In genomic region chr17:66342932-66343331, GRCm38 (mm10) we compare ENCODE assay signal across 21 mouse cellular contexts.
DNase-seq lines count a peak whose midpoint lies in the region; ATAC-seq and TF ChIP-seq lines count a peak whose summit lies in the region.
"Had no signal": no experiment of that assay in that cellular context is flagged by ENCODE, and none has a peak within 500 bp of the region (broad histone marks: within the 10 kb centered on the region; RNA-seq: fewer than 3 reads in every experiment).

No protein-coding gene starts in this region.

- in situ Hi-C loops in ES-E14 (cut with MboI; ENCODE audit: low sequenced_read_pairs in 2 of 2, unreplicated experiment in 2 of 2): no loop called here

- no peak overlapping the region for H3K4me3 ChIP-seq in cerebellum, adult 2 months (replicated peaks; ENCODE audit: insufficient read depth, low read depth, low read length)
- H3K4me3 ChIP-seq in ES-E14 (ENCODE audit: insufficient read depth in 1 of 2, low read depth in 1 of 2, low read length in 2 of 2, poor library complexity in 1 of 2, severe bottlenecking in 1 of 2): peak overlapping the region; percentile 6 to 13; a peak in 1 of 4 replicates
- H3K4me3 ChIP-seq: embryonic facial prominence, embryonic 13.5 days; embryonic facial prominence, embryonic 15.5 days; erythroblast, embryonic 14.5 days; forebrain, embryonic 10.5 days; forebrain, embryonic 12.5 days; gastrocnemius, adult 2 months had no signal

- ATAC-seq in cerebellum, adult (ENCODE audit: insufficient number of reproducible peaks, low FRiP score, low TSS enrichment): no peak
- ATAC-seq: forebrain, embryonic 14.5 days; forebrain, embryonic 16.5 days had no signal

- no peak for TF ChIP-seq POLR2A in cerebellum, adult 2 months (IDR thresholded peaks at IDR 0.05; ENCODE audit: borderline replicate concordance, insufficient read depth, low read length)

- DNase-seq in cerebellum, adult 2 months: peak in 1 of 2 experiments; percentile 60
- no peak for DNase-seq in cerebellum, adult 8-10 months
- DNase-seq in cerebellum, postnatal 14 days: peak; percentile 49 to 52
- DNase-seq in right cerebral cortex, postnatal 14 days: peak; percentile 14
- no peak for DNase-seq in right cerebral cortex, postnatal 36 days (ENCODE audit: low spot score in 2 of 2)
- DNase-seq in ES-E14 (ENCODE audit: low read depth, low spot score): no peak
- no peak for DNase-seq in lung, adult 18-20 months
- DNase-seq: adrenal gland, adult 2 months; adrenal gland, postnatal 10 days; adrenal gland, postnatal 25 days; cerebellum, adult 9-10 months; embryo, embryonic 11 days; gastrocnemius, adult 2 months had no signal

- no peak overlapping the region for H3K9ac ChIP-seq in ES-E14 (ENCODE audit: insufficient read depth, low read depth, low read length, poor library complexity, severe bottlenecking)
- H3K9ac ChIP-seq: embryonic facial prominence, embryonic 13.5 days; embryonic facial prominence, embryonic 15.5 days; forebrain, embryonic 12.5 days had no signal

- WGBS in cerebellum, adult 2 months: 17% methylated on average over 18 of the region's 18 CpGs

- H3K27me3 ChIP-seq in cerebellum, adult 2 months (ENCODE audit: control insufficient read depth, insufficient read depth, low read length): no peaks in the 10 kb centered on the region
- H3K27me3 ChIP-seq: embryonic facial prominence, embryonic 13.5 days; embryonic facial prominence, embryonic 15.5 days; forebrain, embryonic 12.5 days had no signal

- no peaks in the 10 kb centered on the region for H3K9me3 ChIP-seq in ES-E14 (ENCODE audit: control insufficient read depth, insufficient read depth, low read depth, low read length)
- H3K9me3 ChIP-seq: embryonic facial prominence, embryonic 13.5 days; embryonic facial prominence, embryonic 15.5 days; forebrain, embryonic 10.5 days; forebrain, embryonic 12.5 days had no signal

- peak overlapping the region; percentile 40 for H3K27ac ChIP-seq in cerebellum, adult 2 months (ENCODE audit: insufficient read depth, low read length)
- H3K27ac ChIP-seq in ES-E14 (ENCODE audit: insufficient read depth, low read depth, low read length, poor library complexity, severe bottlenecking): no peak overlapping the region
- H3K27ac ChIP-seq: embryonic facial prominence, embryonic 13.5 days; embryonic facial prominence, embryonic 15.5 days; forebrain, embryonic 10.5 days; forebrain, embryonic 12.5 days; gastrocnemius, adult 2 months had no signal

- TF ChIP-seq CTCF in cerebellum, adult 2 months (IDR thresholded peaks at IDR 0.05; ENCODE audit: borderline replicate concordance, insufficient read depth, low read depth, low read length): no peak

- H3K36me3 ChIP-seq in ES-E14 (ENCODE audit: control insufficient read depth, insufficient read depth, low read length, poor library complexity, severe bottlenecking): peaks cover 65% of the 10 kb centered on the region
- H3K36me3 ChIP-seq: embryonic facial prominence, embryonic 15.5 days had no signal

- peaks cover 77% of the 10 kb centered on the region for H3K4me1 ChIP-seq in cerebellum, adult 2 months (ENCODE audit: control insufficient read depth, insufficient read depth, low read length)
- peaks cover 2 to 17% of the 10 kb centered on the region in 2 experiments for H3K4me1 ChIP-seq in ES-E14 (ENCODE audit: control insufficient read depth in 2 of 2, insufficient read depth in 2 of 2, low read length in 2 of 2, poor library complexity in 1 of 2)
- H3K4me1 ChIP-seq: embryonic facial prominence, embryonic 13.5 days; embryonic facial prominence, embryonic 15.5 days; forebrain, embryonic 10.5 days; forebrain, embryonic 12.5 days had no signal

TF ChIP-seq in ES-E14, 5 proteins besides CTCF, POLR2A, EP300 and RAD21:
- TF ChIP-seq HCFC1 (IDR thresholded peaks at IDR 0.05; ENCODE audit: borderline replicate concordance, insufficient read depth, low read length): no peak
- no peak for TF ChIP-seq MAFK (IDR thresholded peaks at IDR 0.05; ENCODE audit: insufficient read depth, low read depth, low read length)
- no peak for TF ChIP-seq ZNF384 (IDR thresholded peaks at IDR 0.05; ENCODE audit: low read depth, low read length)
- no peak for TF ChIP-seq ZC3H11A (IDR thresholded peaks at IDR 0.05; ENCODE audit: borderline replicate concordance, low read depth, low read length)
- no peak for TF ChIP-seq CHD2 (IDR thresholded peaks at IDR 0.05; ENCODE audit: low read depth, low read length)

Comparison
In these comparisons a context has a peak if more than half of its experiments do, and no peak if none do; other contexts are left out.
1. DNase-seq: peak in cerebellum, postnatal 14 days (2 of 2) and right cerebral cortex, postnatal 14 days (single experiment); none in cerebellum, adult 8-10 months (single experiment), right cerebral cortex, postnatal 36 days (0 of 2), ES-E14 (single experiment) and lung, adult 18-20 months (0 of 2).